ENCODE assay signal across 21 mouse cellular contexts in the genomic region with DNA sequence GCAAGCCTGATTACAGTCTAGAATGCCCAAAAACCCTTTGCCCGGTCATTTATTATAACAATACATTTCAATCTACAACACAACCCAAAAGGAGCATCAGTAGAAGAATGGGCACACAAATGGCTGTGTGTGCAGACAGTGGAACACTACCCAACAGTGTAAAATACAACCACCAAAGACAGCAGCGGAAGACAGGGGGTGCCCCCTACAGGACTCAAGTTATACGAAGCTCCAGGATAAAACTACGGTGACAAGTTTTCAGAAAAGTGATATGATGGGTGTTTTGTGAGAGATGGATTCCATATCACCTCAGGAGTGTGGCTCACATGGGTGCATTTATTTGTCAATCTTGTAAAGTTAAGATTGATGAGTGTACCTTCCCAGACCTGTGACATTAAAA. TPM values are rescaled to one million over a fixed set of nuclear protein-coding genes. Genes with fewer than 3 reads are reported as not detected.
DNase-seq lines count a peak whose midpoint lies in the region; ATAC-seq and TF ChIP-seq lines count a peak whose summit lies in the region.
"Had no signal": no experiment of that assay in that cellular context is flagged by ENCODE, and none has a peak within 500 bp of the region (broad histone marks: within the 10 kb centered on the region; RNA-seq: fewer than 3 reads in every experiment).

No protein-coding gene starts in this region.

- ATAC-seq in heart, embryonic 12.5 days (ENCODE audit: insufficient number of reproducible peaks, low FRiP score), result no peak
- no peak for ATAC-seq in kidney, postnatal 0 days (replicated peaks; ENCODE audit: low FRiP score, low read depth)
- no peak for ATAC-seq in kidney, embryonic 16.5 days (ENCODE audit: low FRiP score, low TSS enrichment)
- no peak for ATAC-seq in lung, embryonic 16.5 days (ENCODE audit: low read depth)
- ATAC-seq: activated CD4-positive, CD25-positive, alpha-beta regulatory T cell, adult 4 months had no signal

- no peak overlapping the region for H3K9ac ChIP-seq in heart, adult 2 months (ENCODE audit: low read depth, low read length)
- H3K9ac ChIP-seq in heart, embryonic 12.5 days, result no peak overlapping the region
- no peak overlapping the region for H3K9ac ChIP-seq in kidney, postnatal 0 days (ENCODE audit: low read depth, low read length)
- H3K9ac ChIP-seq in kidney, embryonic 16.5 days (replicated peaks; ENCODE audit: low read length), result no peak overlapping the region
- no peak overlapping the region for H3K9ac ChIP-seq in lung, embryonic 16.5 days (ENCODE audit: low read length)
- H3K9ac ChIP-seq: embryonic facial prominence, embryonic 15.5 days; liver, embryonic 15.5 days; midbrain, embryonic 15.5 days; neural tube, embryonic 13.5 days; stomach, embryonic 15.5 days had no signal

- no peaks in the 10 kb centered on the region for H3K79me2 ChIP-seq in heart, adult 2 months (replicated peaks; ENCODE audit: control insufficient read depth, insufficient read depth, low read length)

- H3K27ac ChIP-seq in heart, adult 2 months, result peak overlapping the region; percentile 92
- no peak overlapping the region for H3K27ac ChIP-seq in heart, embryonic 12.5 days (ENCODE audit: poor library complexity, severe bottlenecking)
- no peak overlapping the region for H3K27ac ChIP-seq in kidney, postnatal 0 days
- H3K27ac ChIP-seq in kidney, embryonic 16.5 days (ENCODE audit: low read length), result no peak overlapping the region
- peak overlapping the region; percentile 91; the same call in 1 of the 2 replicates for H3K27ac ChIP-seq in lung, embryonic 16.5 days (ENCODE audit: low read length)
- no peak overlapping the region for H3K27ac ChIP-seq in cortical plate, adult 2 months (ENCODE audit: insufficient read depth, low read length)
- H3K27ac ChIP-seq: liver, embryonic 15.5 days; midbrain, embryonic 15.5 days; neural tube, embryonic 13.5 days had no signal

- intact Hi-C loops in heart, adult 2 months (cut with DNase I), result loop anchor here (5.0 kb wide), 1 partner anchor 39 kb away; the partner anchor contains the start of gene Pcolce2

- no peak for DNase-seq in heart, adult 2 months
- DNase-seq in kidney, postnatal 0 days (ENCODE audit: low spot score), result no peak
- no peak for DNase-seq in lung, postnatal 10 days
- DNase-seq in right cerebral cortex, adult 2 months (ENCODE audit: low spot score in 2 of 2), result no peak
- DNase-seq: adrenal gland, postnatal 14 days; liver; thymus, adult 18-20 months; thymus, postnatal 36 days had no signal

- H3K4me3 ChIP-seq in heart, adult 2 months, result no peak overlapping the region
- H3K4me3 ChIP-seq in heart, embryonic 12.5 days, result no peak overlapping the region
- no peak overlapping the region for H3K4me3 ChIP-seq in kidney, postnatal 0 days (replicated peaks; ENCODE audit: low read depth, low read length)
- no peak overlapping the region for H3K4me3 ChIP-seq in kidney, embryonic 16.5 days (ENCODE audit: low read length)
- no peak overlapping the region for H3K4me3 ChIP-seq in lung, embryonic 16.5 days (ENCODE audit: low read length)
- no peak overlapping the region for H3K4me3 ChIP-seq in cortical plate, adult 2 months (ENCODE audit: insufficient read depth, low read length)
- H3K4me3 ChIP-seq: embryonic facial prominence, embryonic 15.5 days; liver, embryonic 15.5 days; megakaryocyte, embryonic 14.5 days; midbrain, embryonic 15.5 days; myocyte; neural tube, embryonic 13.5 days; stomach, embryonic 15.5 days had no signal

- no peaks in the 10 kb centered on the region for H3K27me3 ChIP-seq in heart, adult 2 months (ENCODE audit: control insufficient read depth, insufficient read depth, low read length)
- no peaks in the 10 kb centered on the region for H3K27me3 ChIP-seq in heart, embryonic 12.5 days (replicated peaks)
- H3K27me3 ChIP-seq in kidney, postnatal 0 days (ENCODE audit: insufficient read depth, low read length), result no peaks in the 10 kb centered on the region
- no peaks in the 10 kb centered on the region for H3K27me3 ChIP-seq in kidney, embryonic 16.5 days (ENCODE audit: insufficient read depth, low read length)
- no peaks in the 10 kb centered on the region for H3K27me3 ChIP-seq in lung, embryonic 16.5 days (ENCODE audit: control insufficient read depth, insufficient read depth, low read depth, low read length)
- H3K27me3 ChIP-seq: embryonic facial prominence, embryonic 15.5 days; liver, embryonic 15.5 days; midbrain, embryonic 15.5 days; neural tube, embryonic 13.5 days; stomach, embryonic 15.5 days had no signal

- H3K36me3 ChIP-seq in heart, adult 2 months (ENCODE audit: control insufficient read depth, insufficient read depth, low read length), result no peaks in the 10 kb centered on the region
- H3K36me3 ChIP-seq in heart, embryonic 12.5 days, result no peaks in the 10 kb centered on the region
- no peaks in the 10 kb centered on the region for H3K36me3 ChIP-seq in kidney, postnatal 0 days (ENCODE audit: insufficient read depth, low read length)
- no peaks in the 10 kb centered on the region for H3K36me3 ChIP-seq in kidney, embryonic 16.5 days (ENCODE audit: insufficient read depth, low read length)
- H3K36me3 ChIP-seq in lung, embryonic 16.5 days (ENCODE audit: control insufficient read depth, insufficient read depth, low read length), result no peaks in the 10 kb centered on the region
- H3K36me3 ChIP-seq: embryonic facial prominence, embryonic 15.5 days; G1E; liver, embryonic 15.5 days; midbrain, embryonic 15.5 days; neural tube, embryonic 13.5 days; stomach, embryonic 15.5 days had no signal

- TF ChIP-seq POLR2A in heart, adult 2 months (IDR thresholded peaks at IDR 0.05; ENCODE audit: insufficient read depth, low read depth, low read length), result no peak
- TF ChIP-seq POLR2A in cortical plate, adult 2 months (IDR thresholded peaks at IDR 0.05; ENCODE audit: extremely low read depth, insufficient read depth, low read length), result no peak

- TF ChIP-seq CTCF in heart, adult 2 months (IDR thresholded peaks at IDR 0.05), result peak; percentile 56
- 0 out of 2 replicates have a peak, but pooled peaks have one; percentile 15 for TF ChIP-seq CTCF in kidney, postnatal 0 days (IDR thresholded peaks at IDR 0.05; ENCODE audit: low read depth)
- TF ChIP-seq CTCF in cortical plate, adult 2 months (IDR thresholded peaks at IDR 0.05; ENCODE audit: extremely low read depth, insufficient read depth, low read length), result peak; percentile 8; the same call in 1 of the 2 replicates

- 90% methylated on average over 4 of the region's 4 CpGs for WGBS in heart, adult 2 months
- WGBS in heart, embryonic 12.5 days, result 92% methylated on average over 4 of the region's 4 CpGs
- WGBS in kidney, postnatal 0 days, result 93% methylated on average over 4 of the region's 4 CpGs
- WGBS in kidney, embryonic 16.5 days, result 95% methylated on average over 4 of the region's 4 CpGs
- 96% methylated on average over 4 of the region's 4 CpGs for WGBS in lung, embryonic 16.5 days

- H3K4me1 ChIP-seq in heart, adult 2 months (ENCODE audit: control insufficient read depth, insufficient read depth, low read length), result peaks cover 1% of the 10 kb centered on the region
- H3K4me1 ChIP-seq in heart, embryonic 12.5 days (replicated peaks), result no peaks in the 10 kb centered on the region
- H3K4me1 ChIP-seq in kidney, postnatal 0 days (replicated peaks; ENCODE audit: insufficient read depth, low read length), result no peaks in the 10 kb centered on the region
- H3K4me1 ChIP-seq in kidney, embryonic 16.5 days (ENCODE audit: insufficient read depth, low read length), result no peaks in the 10 kb centered on the region
- H3K4me1 ChIP-seq in lung, embryonic 16.5 days (replicated peaks; ENCODE audit: control insufficient read depth, insufficient read depth, low read length), result peaks cover 19% of the 10 kb centered on the region; the same call in 1 of the 2 replicates
- H3K4me1 ChIP-seq in cortical plate, adult 2 months (ENCODE audit: control insufficient read depth, insufficient read depth, low read length), result no peaks in the 10 kb centered on the region
- H3K4me1 ChIP-seq: embryonic facial prominence, embryonic 15.5 days; liver, embryonic 15.5 days; megakaryocyte, embryonic 14.5 days; midbrain, embryonic 15.5 days; neural tube, embryonic 13.5 days; stomach, embryonic 15.5 days had no signal

- peaks cover 2% of the 10 kb centered on the region; the same call in 1 of the 2 replicates for H3K9me3 ChIP-seq in heart, embryonic 12.5 days (replicated peaks)
- H3K9me3 ChIP-seq in kidney, postnatal 0 days (replicated peaks; ENCODE audit: low read length), result no peaks in the 10 kb centered on the region
- peaks cover 4% of the 10 kb centered on the region; the same call in 1 of the 2 replicates for H3K9me3 ChIP-seq in kidney, embryonic 16.5 days (ENCODE audit: low read length)
- 0 out of 2 replicates have a peak, but pooled peaks cover 2% of the 10 kb centered on the region for H3K9me3 ChIP-seq in lung, embryonic 16.5 days (ENCODE audit: control insufficient read depth, low read length)
- H3K9me3 ChIP-seq: embryonic facial prominence, embryonic 15.5 days; midbrain, embryonic 15.5 days; neural tube, embryonic 13.5 days; stomach, embryonic 15.5 days had no signal

- H3K4me2 ChIP-seq in heart, embryonic 12.5 days, result no peak overlapping the region
- no peak overlapping the region for H3K4me2 ChIP-seq in kidney, postnatal 0 days (ENCODE audit: low read length)
- H3K4me2 ChIP-seq in kidney, embryonic 16.5 days (replicated peaks; ENCODE audit: low read depth, low read length), result no peak overlapping the region
- H3K4me2 ChIP-seq in lung, embryonic 16.5 days (ENCODE audit: low read depth, low read length), result no peak overlapping the region
- H3K4me2 ChIP-seq: embryonic facial prominence, embryonic 15.5 days; liver, embryonic 15.5 days; midbrain, embryonic 15.5 days; neural tube, embryonic 13.5 days; stomach, embryonic 15.5 days had no signal

- TF ChIP-seq EP300 in heart, adult 2 months (IDR thresholded peaks at IDR 0.05; ENCODE audit: insufficient read depth, low read depth, low read length), result no peak

RNA-seq across cellular contexts. Expression of gene Pcolce2, which starts 38.6 kb away (rescaled TPM):
- 10 to 100 TPM; 27.8 to 28.7 TPM for total RNA-seq in heart, adult 2 months (2021)
- polyA plus RNA-seq in heart, adult 2 months (2012; rRNA removed), result 3.0 and 3.9 TPM in 2 replicates
- polyA plus RNA-seq in heart, embryonic 12.5 days (2016; fragmentation: Nextera tagmentation; extraction: Ambion mirVana), result 0.24 and 0.42 TPM in 2 replicates
- polyA plus RNA-seq in kidney, postnatal 0 days (2015; fragmentation: Nextera tagmentation; extraction: Ambion mirVana), result 0.88 and 1.5 TPM in 2 replicates
- polyA plus RNA-seq in kidney, embryonic 16.5 days (2015; fragmentation: Nextera tagmentation; extraction: Ambion mirVana), result 1.00 and 1.3 TPM in 2 replicates
- polyA plus RNA-seq in lung, embryonic 16.5 days (2015; fragmentation: Nextera tagmentation; extraction: Ambion mirVana), result 8.7 and 9.3 TPM in 2 replicates
- polyA plus RNA-seq in cortical plate, adult 2 months (2012; rRNA removed), result 1.5 and 1.6 TPM in 2 replicates
- polyA plus RNA-seq: G1E had no signal

Comparison
In these comparisons a context has a peak if more than half of its experiments do, and no peak if none do; other contexts are left out.
1. H3K27ac ChIP-seq: peak in heart, adult 2 months (single experiment) and lung, embryonic 16.5 days (single experiment); none in heart, embryonic 12.5 days (single experiment), kidney, postnatal 0 days (single experiment), kidney, embryonic 16.5 days (single experiment) and cortical plate, adult 2 months (single experiment).
2. Peak in every context shown above with its lines, with median percentiles within 50 percentile points of each other: CTCF ChIP-seq.